ENCODE assay signal across 35 mouse cellular contexts in genomic region chr11:72256441-72256840, GRCm38 (mm10). TPM values are rescaled to one million over a fixed set of nuclear protein-coding genes. Genes with fewer than 3 reads are reported as not detected.
"Had no signal": no experiment of that assay in that cellular context is flagged by ENCODE, and none has a peak within 500 bp of the region (broad histone marks: within the 10 kb centered on the region; RNA-seq: fewer than 3 reads in every experiment).

No protein-coding gene starts in this region.

- ATAC-seq: lung, postnatal 0 days; midbrain, embryonic 13.5 days; midbrain, embryonic 15.5 days; midbrain, embryonic 16.5 days had no signal

- H3K4me3 ChIP-seq: left cerebral cortex, adult 2 months; limb, embryonic 10.5 days; limb, embryonic 12.5 days; limb, embryonic 13.5 days; limb, embryonic 15.5 days; liver, embryonic 13.5 days; liver, embryonic 15.5 days; lung, embryonic 15.5 days; megakaryocyte, embryonic 14.5 days; midbrain, embryonic 10.5 days; midbrain, embryonic 12.5 days; midbrain, embryonic 13.5 days; midbrain, embryonic 15.5 days; myocyte; neural tube, embryonic 12.5 days had no signal

- H3K27me3 ChIP-seq: limb, embryonic 13.5 days; limb, embryonic 15.5 days; liver, embryonic 13.5 days; liver, embryonic 15.5 days; lung, embryonic 15.5 days; midbrain, embryonic 12.5 days; midbrain, embryonic 13.5 days; midbrain, embryonic 15.5 days; neural tube, embryonic 12.5 days had no signal

- DNase-seq: left cerebral cortex, postnatal 4 days; liver; liver, embryonic 13.5 days; lung, adult 18-20 months; lung, adult 2 months; lung, embryonic 14.5 days; lung, postnatal 10 days; lung, postnatal 14 days; lung, postnatal 36 days; lung, postnatal 4 days; midbrain, embryonic 14.5 days had no signal

- H3K27ac ChIP-seq: left cerebral cortex, adult 2 months; limb, embryonic 10.5 days; limb, embryonic 12.5 days; limb, embryonic 13.5 days; limb, embryonic 15.5 days; liver, embryonic 13.5 days; liver, embryonic 14.5 days; liver, embryonic 15.5 days; lung, embryonic 15.5 days; macrophage; midbrain, embryonic 10.5 days; midbrain, embryonic 12.5 days; midbrain, embryonic 13.5 days; midbrain, embryonic 15.5 days; neural tube, embryonic 12.5 days had no signal

- H3K4me1 ChIP-seq: limb, embryonic 10.5 days; limb, embryonic 12.5 days; limb, embryonic 13.5 days; limb, embryonic 15.5 days; liver, embryonic 13.5 days; liver, embryonic 15.5 days; lung, embryonic 15.5 days; megakaryocyte, embryonic 14.5 days; midbrain, embryonic 10.5 days; midbrain, embryonic 12.5 days; midbrain, embryonic 13.5 days; midbrain, embryonic 15.5 days; neural tube, embryonic 12.5 days had no signal

- H3K9me3 ChIP-seq: limb, embryonic 10.5 days; limb, embryonic 12.5 days; limb, embryonic 13.5 days; limb, embryonic 15.5 days; liver, embryonic 13.5 days; liver, embryonic 15.5 days; lung, embryonic 15.5 days; megakaryocyte, embryonic 14.5 days; midbrain, embryonic 10.5 days; midbrain, embryonic 12.5 days; midbrain, embryonic 13.5 days; midbrain, embryonic 15.5 days; neural tube, embryonic 12.5 days had no signal

- H3K36me3 ChIP-seq: limb, embryonic 10.5 days; limb, embryonic 12.5 days; limb, embryonic 13.5 days; limb, embryonic 15.5 days; liver, embryonic 13.5 days; liver, embryonic 15.5 days; lung, embryonic 15.5 days; midbrain, embryonic 10.5 days; midbrain, embryonic 12.5 days; midbrain, embryonic 13.5 days; midbrain, embryonic 15.5 days; neural tube, embryonic 12.5 days had no signal

- H3K9ac ChIP-seq: limb, embryonic 12.5 days; limb, embryonic 13.5 days; limb, embryonic 15.5 days; liver, embryonic 13.5 days; liver, embryonic 14.5 days; liver, embryonic 15.5 days; lung, embryonic 14.5 days; lung, embryonic 15.5 days; midbrain, embryonic 12.5 days; midbrain, embryonic 13.5 days; midbrain, embryonic 15.5 days; neural tube, embryonic 12.5 days had no signal

- H3K4me2 ChIP-seq: limb, embryonic 12.5 days; limb, embryonic 13.5 days; limb, embryonic 15.5 days; liver, embryonic 13.5 days; liver, embryonic 15.5 days; lung, embryonic 14.5 days; lung, embryonic 15.5 days; midbrain, embryonic 11.5 days; midbrain, embryonic 12.5 days; midbrain, embryonic 13.5 days; midbrain, embryonic 15.5 days; neural tube, embryonic 12.5 days had no signal

RNA-seq across cellular contexts. Expression of gene Slc13a5, which starts 10.6 kb away (rescaled TPM):
- total RNA-seq: megakaryocyte, adult 5-6 weeks; megakaryocyte-erythroid progenitor cell, adult 5-6 weeks; monocyte, adult 5-6 weeks had no signal
- polyA plus RNA-seq: limb, embryonic 11.5 days; limb, embryonic 12.5 days; liver, embryonic 13.5 days; liver, embryonic 14.5 days; liver, embryonic 15.5 days; liver, embryonic 16.5 days; lung, adult 2 months; lung, embryonic 14.5 days; lung, postnatal 0 days; macrophage had no signal
